Mouse (Mus musculus): Measurements from ENCODE around the gene Lsamp.

DNA sequence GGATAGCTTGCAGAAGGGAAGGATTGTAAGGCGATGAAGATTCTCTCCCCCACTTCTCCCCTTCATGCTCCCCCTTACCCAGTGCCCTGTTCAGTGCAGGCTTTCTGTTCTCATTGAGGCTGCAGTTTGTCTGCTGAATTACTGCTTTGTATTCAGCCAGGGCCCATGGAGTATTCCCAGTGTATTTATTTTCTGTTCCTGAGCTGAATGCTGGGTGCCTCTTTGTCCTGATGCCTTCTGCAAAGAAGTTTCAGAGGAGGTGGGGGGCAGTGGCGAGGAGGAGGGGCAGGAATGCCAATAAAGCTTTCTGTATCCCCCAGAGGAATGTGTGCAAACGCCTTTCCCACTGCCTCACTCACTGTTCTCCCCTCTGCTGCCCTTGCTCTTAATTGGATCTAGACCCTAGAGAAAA, 1567.7 kb downstream of the Lsamp start:
- TF ChIP-seq CTCF (IDR thresholded peaks at IDR 0.05; ENCODE audit: control insufficient read depth, insufficient read depth, insufficient replicate concordance, low read depth, low read length) (no peak), POLR2A (IDR thresholded peaks at IDR 0.05; ENCODE audit: control insufficient read depth, low read depth, low read length) (no peak)
